Mouse (Mus musculus): Measurements from ENCODE around the gene Rgs7.

Rgs7 gene

GRCm38 (mm10) chr1:175178733-175179132 lies 313.6 kb downstream of the Rgs7 start:
- DNase-seq (ENCODE audit: low read depth in 1 of 2, low spot score in 2 of 2), result no peak

- no peak for DNase-seq (ENCODE audit: low read depth in 1 of 2, low spot score in 2 of 2)
Measured at GRCm38 (mm10) chr1:175174918-175175675, 317.2 kb downstream of the Rgs7 start.

- DNase-seq (ENCODE audit: low read depth in 1 of 2, low spot score in 2 of 2), result no peak
Measured at GRCm38 (mm10) chr1:175155469-175155868, 336.8 kb downstream of the Rgs7 start.

- no peak for DNase-seq (ENCODE audit: low read depth in 1 of 2, low spot score in 2 of 2)
Measured at GRCm38 (mm10) chr1:175143051-175143450, 349.2 kb downstream of the Rgs7 start.

GRCm38 (mm10) chr1:175128525-175128924 lies 363.8 kb downstream of the Rgs7 start:
- no peak for DNase-seq (ENCODE audit: low read depth in 1 of 2, low spot score in 2 of 2)

- DNase-seq (ENCODE audit: low read depth in 1 of 2, low spot score in 2 of 2), result no peak
Measured at GRCm38 (mm10) chr1:175124416-175124815, 367.9 kb downstream of the Rgs7 start.

GRCm38 (mm10) chr1:175118904-175119555 lies 373.3 kb downstream of the Rgs7 start:
- no peak for DNase-seq (ENCODE audit: low read depth in 1 of 2, low spot score in 2 of 2)

GRCm38 (mm10) chr1:175108270-175108860 lies 383.9 kb downstream of the Rgs7 start:
- no peak for DNase-seq (ENCODE audit: low read depth in 1 of 2, low spot score in 2 of 2)

GRCm38 (mm10) chr1:175106315-175106714 lies 386.0 kb downstream of the Rgs7 start:
- no peak for DNase-seq (ENCODE audit: low read depth in 1 of 2, low spot score in 2 of 2)

GRCm38 (mm10) chr1:175105426-175105825 lies 386.9 kb downstream of the Rgs7 start:
- DNase-seq (ENCODE audit: low read depth in 1 of 2, low spot score in 2 of 2), result no peak

GRCm38 (mm10) chr1:175097014-175097413 lies 395.3 kb downstream of the Rgs7 start:
- DNase-seq (ENCODE audit: low read depth in 1 of 2, low spot score in 2 of 2), result no peak

- no peak for DNase-seq (ENCODE audit: low read depth in 1 of 2, low spot score in 2 of 2)
Measured at GRCm38 (mm10) chr1:175082104-175082503, 410.2 kb downstream of the Rgs7 start.

GRCm38 (mm10) chr1:175079819-175080608 lies 412.3 kb downstream of the Rgs7 start:
- no peak for DNase-seq (ENCODE audit: low read depth in 1 of 2, low spot score in 2 of 2)

GRCm38 (mm10) chr1:175073500-175074232 lies 418.6 kb downstream of the Rgs7 start:
- DNase-seq (ENCODE audit: low read depth in 1 of 2, low spot score in 2 of 2), result no peak

- DNase-seq (ENCODE audit: low read depth in 1 of 2, low spot score in 2 of 2), result no peak
Measured at GRCm38 (mm10) chr1:175069758-175070290, 422.5 kb downstream of the Rgs7 start.

GRCm38 (mm10) chr1:175049121-175049520 lies 443.2 kb downstream of the Rgs7 start:
- no peak for DNase-seq (ENCODE audit: low read depth in 1 of 2, low spot score in 2 of 2)

GRCm38 (mm10) chr1:175041167-175041817 lies 451.0 kb downstream of the Rgs7 start:
- DNase-seq (ENCODE audit: low read depth in 1 of 2, low spot score in 2 of 2), result no peak

GRCm38 (mm10) chr1:175040038-175040437 lies 452.3 kb downstream of the Rgs7 start:
- no peak for DNase-seq (ENCODE audit: low read depth in 1 of 2, low spot score in 2 of 2)

- DNase-seq (ENCODE audit: low read depth in 1 of 2, low spot score in 2 of 2), result no peak
Measured at GRCm38 (mm10) chr1:175039567-175039966, 452.7 kb downstream of the Rgs7 start.

- DNase-seq (ENCODE audit: low read depth in 1 of 2, low spot score in 2 of 2), result no peak
Measured at GRCm38 (mm10) chr1:175035461-175035860, 456.8 kb downstream of the Rgs7 start.
